Mouse (Mus musculus): ENCODE data around the gene Ddx51. TPM values are rescaled to one million over a fixed set of nuclear protein-coding genes. Genes with fewer than 3 reads are reported as not detected.
A peak's percentile ranks its signal among the peaks of the same experiment; 100 is the strongest.

The Ddx51 gene
- polyA plus RNA-seq, 1 experiment: 0.28 TPM

DNA sequence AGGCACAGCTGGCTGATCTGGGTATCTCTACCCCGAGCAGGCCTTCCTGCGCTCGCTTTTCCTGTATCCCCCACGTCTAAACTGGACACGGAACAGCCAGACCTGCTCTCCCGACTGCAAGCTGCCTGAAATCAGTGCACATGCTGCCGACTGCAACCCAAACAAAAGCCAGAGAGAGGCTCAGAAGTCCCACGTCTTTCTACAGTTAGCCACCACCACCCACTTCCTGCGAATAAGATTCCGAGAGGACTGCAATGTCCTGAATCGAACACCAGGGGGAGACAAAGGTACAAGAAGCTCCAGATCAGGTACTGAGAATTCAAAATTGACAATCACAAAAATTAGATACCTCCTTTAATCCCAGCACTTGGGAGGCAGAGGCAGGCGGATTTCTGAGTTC is 13.8 kb upstream of the Ddx51 start:
- H3K36me3 ChIP-seq (ENCODE audit: control insufficient read depth): peaks cover 3% of the 10 kb centered on the region
- no peaks in the 10 kb centered on the region for H3K27me3 ChIP-seq (ENCODE audit: control insufficient read depth)
- H3K4me3 ChIP-seq (replicated peaks): no peak overlapping the region
- H3K9me3 ChIP-seq (ENCODE audit: control insufficient read depth, low read length): peaks cover 9% of the 10 kb centered on the region
- H3K4me1 ChIP-seq (ENCODE audit: control insufficient read depth): peaks cover 1% of the 10 kb centered on the region; the same call in 1 of the 2 replicates
- TF ChIP-seq GATA1 (IDR thresholded peaks at IDR 0.05; ENCODE audit: low read length) (no peak), TAL1 (IDR thresholded peaks at IDR 0.05; ENCODE audit: low read length) (no peak)

GRCm38 (mm10) chr5:110646377-110646776 is 6.9 kb upstream of the Ddx51 start:
- H3K27me3 ChIP-seq (ENCODE audit: control insufficient read depth): no peaks in the 10 kb centered on the region
- TF ChIP-seq GATA1 (IDR thresholded peaks at IDR 0.05; ENCODE audit: low read length): no peak
- TF ChIP-seq TAL1 (IDR thresholded peaks at IDR 0.05; ENCODE audit: low read length): no peak
- H3K4me3 ChIP-seq (replicated peaks): no peak overlapping the region
- H3K36me3 ChIP-seq (ENCODE audit: control insufficient read depth): peaks cover 70% of the 10 kb centered on the region
- H3K4me1 ChIP-seq (ENCODE audit: control insufficient read depth): peaks cover 45% of the 10 kb centered on the region
- peaks cover 9% of the 10 kb centered on the region for H3K9me3 ChIP-seq (ENCODE audit: control insufficient read depth, low read length)

DNA sequence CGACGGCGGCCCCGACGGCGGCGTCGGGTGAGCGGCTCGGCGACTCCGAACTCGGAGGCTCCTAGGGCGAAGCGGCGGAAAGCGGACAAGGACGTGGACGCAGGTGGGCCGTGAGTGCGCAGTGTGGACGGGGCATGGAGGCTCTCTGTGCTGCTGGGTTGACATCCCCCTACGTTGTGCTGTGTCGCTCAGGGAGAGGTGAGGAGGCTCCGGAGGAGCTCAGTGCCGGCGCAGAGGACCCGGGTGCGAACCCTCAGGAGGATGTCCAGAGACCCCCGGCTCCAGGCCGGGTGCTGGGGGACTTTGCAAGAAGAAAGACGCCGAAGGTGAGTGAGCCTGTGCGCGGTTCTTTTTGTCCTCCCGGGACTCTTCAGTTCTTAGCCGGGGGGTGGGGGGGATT is 435 bp downstream of the Ddx51 start:
- Histone ChIP-seq H3K36me3 (ENCODE audit: control insufficient read depth) (peaks cover 80% of the 10 kb centered on the region), H3K4me1 (ENCODE audit: control insufficient read depth) (peaks cover 50% of the 10 kb centered on the region)

GRCm38 (mm10) chr5:110659682-110660081 is 6.4 kb downstream of the Ddx51 start:
- Histone ChIP-seq H3K36me3 (ENCODE audit: control insufficient read depth) (peaks cover 97% of the 10 kb centered on the region), H3K4me1 (ENCODE audit: control insufficient read depth) (peaks cover 4% of the 10 kb centered on the region), H3K9me3 (ENCODE audit: control insufficient read depth, low read length) (no peaks in the 10 kb centered on the region), H3K27me3 (ENCODE audit: control insufficient read depth) (no peaks in the 10 kb centered on the region), H3K4me3 (replicated peaks) (no peak overlapping the region)
- TF ChIP-seq GATA1 (IDR thresholded peaks at IDR 0.05; ENCODE audit: low read length): no peak

More for the DNA sequence above, 435 bp downstream of the Ddx51 start:
- TF ChIP-seq GATA1 (IDR thresholded peaks at IDR 0.05; ENCODE audit: low read length): no peak
- no peak for TF ChIP-seq TAL1 (IDR thresholded peaks at IDR 0.05; ENCODE audit: low read length)
- Histone ChIP-seq H3K4me3 (replicated peaks) (peak overlapping the region; percentile 83), H3K9me3 (ENCODE audit: control insufficient read depth, low read length) (no peaks in the 10 kb centered on the region), H3K27me3 (ENCODE audit: control insufficient read depth) (no peaks in the 10 kb centered on the region)

GRCm38 (mm10) chr5:110664041-110664440 is 10.8 kb downstream of the Ddx51 start:
- no peak overlapping the region for H3K4me3 ChIP-seq (replicated peaks)
- no peaks in the 10 kb centered on the region for H3K9me3 ChIP-seq (ENCODE audit: control insufficient read depth, low read length)
- no peaks in the 10 kb centered on the region for H3K4me1 ChIP-seq (ENCODE audit: control insufficient read depth)
- H3K27me3 ChIP-seq (ENCODE audit: control insufficient read depth): no peaks in the 10 kb centered on the region
- peaks cover 97% of the 10 kb centered on the region for H3K36me3 ChIP-seq (ENCODE audit: control insufficient read depth)
- TF ChIP-seq GATA1 (IDR thresholded peaks at IDR 0.05; ENCODE audit: low read length) (no peak), TAL1 (IDR thresholded peaks at IDR 0.05; ENCODE audit: low read length) (no peak)

DNA sequence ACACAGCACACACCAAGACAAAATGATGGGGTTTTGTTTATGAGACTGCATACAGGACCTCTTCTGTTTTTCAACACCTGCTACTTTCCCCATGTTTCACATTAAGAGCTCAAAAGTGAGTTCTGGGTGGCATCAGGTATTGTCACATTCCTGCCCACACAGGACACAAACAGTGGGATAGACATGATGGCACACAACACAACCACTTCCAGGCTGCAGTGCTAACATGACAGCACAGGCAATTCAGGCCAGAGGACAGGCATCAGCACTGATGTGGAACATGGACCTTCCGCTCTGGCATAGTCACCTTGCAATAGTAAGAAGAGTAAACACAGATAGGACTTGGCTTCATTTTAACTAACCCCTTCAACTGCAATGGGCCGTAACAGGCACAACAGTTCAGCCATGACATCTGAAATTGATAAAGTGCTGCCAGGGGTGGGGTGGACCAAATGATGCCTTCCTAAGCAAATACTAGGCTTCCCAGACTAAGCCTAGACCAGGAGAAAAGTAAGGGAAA is 11.6 kb downstream of the Ddx51 start:
- Histone ChIP-seq H3K36me3 (ENCODE audit: control insufficient read depth) (peaks cover 97% of the 10 kb centered on the region), H3K9me3 (ENCODE audit: control insufficient read depth, low read length) (no peaks in the 10 kb centered on the region), H3K4me1 (ENCODE audit: control insufficient read depth) (no peaks in the 10 kb centered on the region), H3K4me3 (replicated peaks) (no peak overlapping the region), H3K27me3 (ENCODE audit: control insufficient read depth) (no peaks in the 10 kb centered on the region)
- TF ChIP-seq GATA1 (IDR thresholded peaks at IDR 0.05; ENCODE audit: low read length) (no peak), TAL1 (IDR thresholded peaks at IDR 0.05; ENCODE audit: low read length) (no peak)

GRCm38 (mm10) chr5:110665486-110666121 is 12.4 kb downstream of the Ddx51 start:
- H3K4me1 ChIP-seq (ENCODE audit: control insufficient read depth): no peaks in the 10 kb centered on the region
- H3K36me3 ChIP-seq (ENCODE audit: control insufficient read depth): peaks cover 98% of the 10 kb centered on the region
- H3K9me3 ChIP-seq (ENCODE audit: control insufficient read depth, low read length): no peaks in the 10 kb centered on the region
- H3K27me3 ChIP-seq (ENCODE audit: control insufficient read depth): no peaks in the 10 kb centered on the region
- TF ChIP-seq GATA1 (IDR thresholded peaks at IDR 0.05; ENCODE audit: low read length): no peak
- no peak for TF ChIP-seq TAL1 (IDR thresholded peaks at IDR 0.05; ENCODE audit: low read length)
- no peak overlapping the region for H3K4me3 ChIP-seq (replicated peaks)

DNA sequence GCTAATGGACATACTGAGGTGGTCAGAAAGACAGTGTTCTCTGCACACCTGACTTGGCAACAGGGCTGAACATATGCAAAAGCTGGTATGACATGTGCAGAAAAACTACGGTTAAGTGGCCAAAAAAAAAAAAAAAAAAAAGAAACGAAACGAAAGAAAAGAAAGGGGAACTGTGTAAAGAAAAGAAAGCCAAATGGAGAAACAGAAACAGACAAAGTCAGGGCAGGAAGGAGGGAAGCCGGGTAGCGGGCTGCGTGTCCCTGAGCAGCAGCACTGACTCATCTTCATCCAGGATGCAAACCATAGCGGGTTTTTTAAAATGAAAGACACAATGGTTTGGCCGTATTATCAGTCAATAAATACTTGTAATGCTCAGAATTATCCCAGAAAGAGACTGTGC is 28.8 kb downstream of the Ddx51 start:
- Histone ChIP-seq H3K9me3 (ENCODE audit: control insufficient read depth, low read length) (no peaks in the 10 kb centered on the region), H3K4me1 (ENCODE audit: control insufficient read depth) (no peaks in the 10 kb centered on the region), H3K27me3 (ENCODE audit: control insufficient read depth) (no peaks in the 10 kb centered on the region), H3K4me3 (replicated peaks) (no peak overlapping the region), H3K36me3 (ENCODE audit: control insufficient read depth) (peaks cover 100% of the 10 kb centered on the region)
- TF ChIP-seq TAL1 (IDR thresholded peaks at IDR 0.05; ENCODE audit: low read length): no peak
- TF ChIP-seq GATA1 (IDR thresholded peaks at IDR 0.05; ENCODE audit: low read length): no peak

- TF ChIP-seq GATA1 (IDR thresholded peaks at IDR 0.05; ENCODE audit: low read length) (no peak), TAL1 (IDR thresholded peaks at IDR 0.05; ENCODE audit: low read length) (no peak)
- H3K4me3 ChIP-seq (replicated peaks): no peak overlapping the region
- H3K36me3 ChIP-seq (ENCODE audit: control insufficient read depth): peaks cover 98% of the 10 kb centered on the region
- no peaks in the 10 kb centered on the region for H3K9me3 ChIP-seq (ENCODE audit: control insufficient read depth, low read length)
- H3K27me3 ChIP-seq (ENCODE audit: control insufficient read depth): no peaks in the 10 kb centered on the region
- no peaks in the 10 kb centered on the region for H3K4me1 ChIP-seq (ENCODE audit: control insufficient read depth)
Observed at GRCm38 (mm10) chr5:110698617-110699016, 45.4 kb downstream of the Ddx51 start.

DNA sequence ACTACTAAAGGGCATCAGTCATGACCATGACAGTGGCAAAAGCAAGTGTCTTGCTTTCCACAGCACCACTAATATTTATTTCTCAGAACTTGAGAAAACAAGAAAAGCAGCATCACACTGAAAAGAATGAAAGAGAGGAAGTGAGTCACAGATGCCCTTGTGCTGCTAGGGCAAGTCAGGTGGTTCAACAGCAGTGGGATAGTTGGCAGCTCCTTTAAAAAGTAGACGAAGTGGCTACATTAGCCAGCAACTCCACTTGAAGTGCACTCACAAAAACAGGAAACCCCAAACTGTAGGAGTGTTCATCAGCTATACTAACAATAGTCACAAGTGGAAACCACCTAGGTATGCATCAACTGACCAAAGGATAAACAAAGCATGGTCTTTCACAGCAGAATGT is 50.8 kb downstream of the Ddx51 start:
- TF ChIP-seq TAL1 (IDR thresholded peaks at IDR 0.05; ENCODE audit: low read length): no peak
- TF ChIP-seq GATA1 (IDR thresholded peaks at IDR 0.05; ENCODE audit: low read length): no peak
- Histone ChIP-seq H3K4me1 (ENCODE audit: control insufficient read depth) (no peaks in the 10 kb centered on the region), H3K36me3 (ENCODE audit: control insufficient read depth) (peaks cover 99% of the 10 kb centered on the region), H3K27me3 (ENCODE audit: control insufficient read depth) (no peaks in the 10 kb centered on the region), H3K9me3 (ENCODE audit: control insufficient read depth, low read length) (no peaks in the 10 kb centered on the region), H3K4me3 (replicated peaks) (no peak overlapping the region)

Measured in erythroblast, embryonic 14.5 days (primary cell).